Mouse (Mus musculus) liver, embryonic 18 days (tissue): ENCODE measurements around the gene Ccdc77. TPM values are rescaled to one million over a fixed set of nuclear protein-coding genes. Genes with fewer than 3 reads are reported as not detected.

ENCODE experiments used
- polyA plus RNA-seq: library from polyadenylated mRNA; depleted of rRNA; stranded (reverse); fragments of >200 nt; gene quantifications from 2 replicates; pipeline ENCODE4 v1.2.3, GENCODE M21; 2012; rRNA removed

Ccdc77 gene
- 6.8 and 8.1 TPM in 2 replicates for polyA plus RNA-seq

DNA sequence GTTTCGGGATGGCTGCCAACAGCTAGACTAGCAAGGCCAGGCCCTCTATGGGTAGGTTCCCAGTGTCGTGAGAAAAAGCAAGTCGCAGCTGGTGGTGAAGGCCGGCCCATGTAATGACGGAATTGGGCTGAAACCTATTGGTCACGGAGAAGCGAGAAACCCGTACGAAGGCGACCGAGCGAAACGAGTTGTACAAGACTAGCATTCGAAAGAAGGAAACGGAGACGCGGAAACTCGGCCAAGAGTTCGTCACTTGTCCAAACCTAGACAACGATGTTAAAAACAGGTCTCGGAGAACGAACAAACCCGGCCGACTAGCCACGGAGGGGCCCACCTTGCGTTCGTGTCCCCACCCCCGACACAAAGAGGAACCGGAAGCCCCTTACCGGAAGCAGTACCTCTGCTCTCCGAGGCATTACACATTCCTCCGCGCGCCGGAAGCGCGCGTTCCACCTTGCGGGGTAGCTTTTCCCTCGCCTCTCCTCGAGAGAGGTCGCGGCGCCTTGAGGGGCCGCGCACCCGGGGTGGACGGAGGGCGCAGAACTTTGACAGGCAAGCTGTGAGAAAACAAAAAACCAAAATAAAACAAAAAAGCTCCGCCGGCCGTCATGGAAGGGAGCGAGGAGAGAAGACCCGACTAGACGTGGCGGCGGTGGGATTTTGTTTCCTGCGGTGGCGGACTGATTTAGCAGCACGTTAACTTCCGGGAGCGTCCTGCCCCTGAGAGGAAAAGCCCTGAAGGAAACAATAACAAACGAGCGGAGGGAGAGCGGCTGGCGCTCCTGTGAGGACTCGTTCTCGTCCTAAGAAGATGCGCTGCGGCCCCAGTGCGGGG is at the start of gene Ccdc77, which contains the start of gene Kdm5a:
Gene Ccdc77, minus strand, starts transcription at position 687 of the 835 bp plus-strand sequence.
Gene Kdm5a, plus strand, starts transcription at position 437 of the 835 bp plus-strand sequence.

DNA sequence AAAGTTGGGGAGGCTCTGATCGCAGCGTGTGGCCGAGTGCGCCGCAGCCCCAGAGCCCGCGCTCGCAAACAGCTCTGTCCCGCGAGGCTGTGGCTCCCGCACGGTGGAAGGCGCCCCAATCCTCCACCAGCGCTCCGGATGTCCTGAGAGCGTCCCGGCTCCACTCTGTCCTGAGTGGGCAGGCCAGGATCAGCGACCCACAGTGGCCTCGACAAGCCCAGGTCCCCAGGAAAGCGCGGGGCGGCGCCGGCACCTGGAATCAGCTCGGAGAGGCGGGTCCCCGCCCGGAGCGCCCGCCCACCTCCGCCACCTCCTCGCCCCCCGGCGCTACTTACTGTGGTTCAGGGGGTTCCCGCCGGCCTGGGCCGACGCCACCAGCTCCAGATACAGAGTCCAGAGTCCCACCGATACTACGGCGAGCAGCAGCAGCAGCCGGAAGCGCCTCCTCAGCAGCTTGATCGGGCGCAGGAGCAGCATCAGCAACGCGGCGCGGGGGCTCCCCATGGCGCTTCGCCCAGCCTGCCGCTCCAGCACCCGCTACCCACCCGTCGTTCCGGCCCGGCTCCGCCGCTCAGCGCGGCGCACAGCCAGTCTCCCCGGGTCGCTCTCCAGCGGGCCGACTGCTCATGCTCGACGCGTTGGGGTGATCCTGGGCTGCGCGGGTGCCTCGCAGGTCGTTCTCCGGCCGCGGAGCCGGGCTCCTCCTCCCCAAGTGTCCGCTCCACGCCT is 70.0 kb downstream of the Ccdc77 start, which contains the start of the genes D330020A13Rik and B4galnt3:
Gene D330020A13Rik, plus strand, starts transcription at position 309 of the 729 bp plus-strand sequence.
Gene B4galnt3, minus strand, starts transcription at position 504 of the 729 bp plus-strand sequence.

Other genes starting within 250 kb of the Ccdc77 start
- not detected in 2 replicates for gene D330020A13Rik, start 70.0 kb downstream of the Ccdc77 start, polyA plus RNA-seq
- gene B4galnt3, start 69.8 kb downstream of the Ccdc77 start, polyA plus RNA-seq = 0.03 and 0.05 TPM in 2 replicates
- 4.2 and 4.9 TPM in 2 replicates for gene Kdm5a, start 250 bp downstream of the Ccdc77 start, polyA plus RNA-seq
- gene Il17ra, start 98.9 kb upstream of the Ccdc77 start, polyA plus RNA-seq = 11.1 and 12.6 TPM in 2 replicates
- under 0.01 and 0.01 TPM in 2 replicates for gene Tmem121b, start 129.4 kb upstream of the Ccdc77 start, polyA plus RNA-seq
- gene Hdhd5, start 166.9 kb upstream of the Ccdc77 start, polyA plus RNA-seq = 8.4 and 8.7 TPM in 2 replicates